Mouse (Mus musculus) cortical plate, adult 2 months (tissue): ENCODE results near the gene Slc8a1.

Source experiments
- CTCF ChIP-seq: fragments of 200-500 bp; IDR thresholded peaks from 2 replicates; pipeline ENCODE4 v1.5.1; 2011; ENCODE audit warnings: mild to moderate bottlenecking, control low read depth, low read length; ENCODE audit not compliant: insufficient read depth; ENCODE audit errors: extremely low read depth
- POLR2A ChIP-seq: fragments of 200-500 bp; IDR thresholded peaks from 2 replicates; pipeline ENCODE4 v1.6.1; 2011; ENCODE audit warnings: mild to moderate bottlenecking, low read length, control low read depth; ENCODE audit not compliant: insufficient read depth; ENCODE audit errors: extremely low read depth

GRCm38 (mm10) chr17:81394124-81394523 is 344.1 kb downstream of the Slc8a1 start:
- TF ChIP-seq POLR2A (no peak), CTCF (no peak)
